Mouse (Mus musculus) cortical plate, adult 2 months (tissue): Measurements from ENCODE around the gene Rbm33.

Experiments used
- CTCF ChIP-seq: fragments of 200-500 bp; IDR thresholded peaks from 2 replicates; pipeline ENCODE4 v1.5.1; 2011; ENCODE audit warnings: mild to moderate bottlenecking, control low read depth, low read length; ENCODE audit not compliant: insufficient read depth; ENCODE audit errors: extremely low read depth
- POLR2A ChIP-seq: fragments of 200-500 bp; IDR thresholded peaks from 2 replicates; pipeline ENCODE4 v1.6.1; 2011; ENCODE audit warnings: mild to moderate bottlenecking, low read length, control low read depth; ENCODE audit not compliant: insufficient read depth; ENCODE audit errors: extremely low read depth

- TF ChIP-seq POLR2A (no peak), CTCF (no peak)
These were observed 80.4 kb downstream of the Rbm33 start for GRCm38 (mm10) chr5:28397344-28397743.
